Comparison of ENCODE assay signal across 20 mouse cellular contexts in the genomic region with DNA sequence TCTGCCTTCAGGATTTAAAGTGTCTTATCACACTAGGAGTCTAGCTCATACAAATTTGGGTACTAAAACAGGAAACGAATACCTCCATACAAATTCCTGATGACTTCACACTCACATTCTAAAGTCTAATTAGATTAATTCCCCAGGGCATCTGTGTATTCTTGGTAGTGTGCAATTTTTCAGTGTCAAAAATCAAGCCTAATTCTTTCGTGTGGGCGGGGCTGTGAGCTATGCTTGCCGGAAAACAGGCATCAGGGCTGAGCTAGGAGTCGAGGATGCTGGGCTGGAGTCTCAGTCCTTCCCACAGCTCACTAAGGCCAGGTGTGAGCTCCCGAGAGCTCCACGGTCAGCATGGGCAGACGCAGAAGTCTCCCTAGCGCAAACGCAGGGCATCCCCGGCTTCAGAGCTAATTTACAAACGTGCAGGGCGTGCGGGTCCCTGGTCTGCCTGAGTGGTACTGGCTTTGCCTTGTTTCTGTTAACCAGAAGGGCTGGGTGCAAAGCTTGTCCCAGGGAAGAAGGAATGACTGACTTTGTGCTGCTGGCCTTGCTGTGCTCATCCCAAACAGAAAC. TPM values are rescaled to one million over a fixed set of nuclear protein-coding genes. Genes with fewer than 3 reads are reported as not detected.
A peak's percentile ranks its signal among the peaks of the same experiment; 100 is the strongest.
DNase-seq lines count a peak whose midpoint lies in the region; ATAC-seq lines count a peak whose summit lies in the region.
"Had no signal": no experiment of that assay in that cellular context is flagged by ENCODE, and none has a peak within 500 bp of the region (broad histone marks: within the 10 kb centered on the region; RNA-seq: fewer than 3 reads in every experiment).

No protein-coding gene starts in this region.

- WGBS in embryonic facial prominence, embryonic 13.5 days = 70% methylated on average over 14 of the region's 14 CpGs
- WGBS in embryonic facial prominence, embryonic 10.5 days = 78% methylated on average over 14 of the region's 14 CpGs
- WGBS in limb, embryonic 13.5 days = 63% methylated on average over 14 of the region's 14 CpGs
- WGBS in forebrain, embryonic 10.5 days = 82% methylated on average over 14 of the region's 14 CpGs

- H3K4me1 ChIP-seq in embryonic facial prominence, embryonic 13.5 days = peaks cover 42% of the 10 kb centered on the region
- peaks cover 51% of the 10 kb centered on the region for H3K4me1 ChIP-seq in embryonic facial prominence, embryonic 10.5 days
- H3K4me1 ChIP-seq in megakaryocyte, embryonic 14.5 days = peaks cover 90% of the 10 kb centered on the region
- H3K4me1 ChIP-seq in limb, embryonic 13.5 days = peaks cover 39% of the 10 kb centered on the region
- peaks cover 61% of the 10 kb centered on the region for H3K4me1 ChIP-seq in forebrain, embryonic 10.5 days

- H3K4me3 ChIP-seq in embryonic facial prominence, embryonic 13.5 days = no peak overlapping the region
- no peak overlapping the region for H3K4me3 ChIP-seq in embryonic facial prominence, embryonic 10.5 days
- H3K4me3 ChIP-seq in megakaryocyte, embryonic 14.5 days (replicated peaks) = peak overlapping the region; percentile 33
- no peak overlapping the region for H3K4me3 ChIP-seq in limb, embryonic 13.5 days
- H3K4me3 ChIP-seq in forebrain, embryonic 10.5 days = no peak overlapping the region
- H3K4me3 ChIP-seq: erythroblast, embryonic 14.5 days; limb, embryonic 15.5 days; liver, embryonic 15.5 days; myocyte had no signal

- 0 out of 2 replicates have a peak overlapping the region, but pooled peaks have one; percentile 11 for H3K9ac ChIP-seq in embryonic facial prominence, embryonic 13.5 days
- H3K9ac ChIP-seq in limb, embryonic 13.5 days = no peak overlapping the region
- H3K9ac ChIP-seq: limb, embryonic 15.5 days; liver, embryonic 15.5 days had no signal

- no peaks in the 10 kb centered on the region for H3K27me3 ChIP-seq in embryonic facial prominence, embryonic 13.5 days
- peaks cover 12% of the 10 kb centered on the region; the same call in 1 of the 2 replicates for H3K27me3 ChIP-seq in embryonic facial prominence, embryonic 10.5 days (replicated peaks; ENCODE audit: low read depth, poor library complexity, severe bottlenecking)
- no peaks in the 10 kb centered on the region for H3K27me3 ChIP-seq in megakaryocyte, embryonic 14.5 days (replicated peaks)
- no peaks in the 10 kb centered on the region for H3K27me3 ChIP-seq in limb, embryonic 13.5 days
- peaks cover 15% of the 10 kb centered on the region for H3K27me3 ChIP-seq in forebrain, embryonic 10.5 days (ENCODE audit: poor library complexity, severe bottlenecking)
- H3K27me3 ChIP-seq: limb, embryonic 15.5 days had no signal

- no peak overlapping the region for H3K27ac ChIP-seq in embryonic facial prominence, embryonic 13.5 days
- H3K27ac ChIP-seq in embryonic facial prominence, embryonic 10.5 days (replicated peaks) = no peak overlapping the region
- H3K27ac ChIP-seq in limb, embryonic 13.5 days = peak overlapping the region; percentile 22; the same call in 1 of the 2 replicates
- H3K27ac ChIP-seq in forebrain, embryonic 10.5 days = no peak overlapping the region
- H3K27ac ChIP-seq: limb, embryonic 15.5 days; liver, embryonic 15.5 days had no signal

- no peaks in the 10 kb centered on the region for H3K36me3 ChIP-seq in embryonic facial prominence, embryonic 13.5 days
- no peaks in the 10 kb centered on the region for H3K36me3 ChIP-seq in embryonic facial prominence, embryonic 10.5 days (replicated peaks)
- peaks cover 50% of the 10 kb centered on the region for H3K36me3 ChIP-seq in megakaryocyte, embryonic 14.5 days (replicated peaks; ENCODE audit: low read length)
- no peaks in the 10 kb centered on the region for H3K36me3 ChIP-seq in limb, embryonic 13.5 days
- H3K36me3 ChIP-seq in forebrain, embryonic 10.5 days (replicated peaks) = no peaks in the 10 kb centered on the region
- H3K36me3 ChIP-seq: limb, embryonic 15.5 days; liver, embryonic 15.5 days had no signal

- no peaks in the 10 kb centered on the region for H3K9me3 ChIP-seq in embryonic facial prominence, embryonic 13.5 days
- no peaks in the 10 kb centered on the region for H3K9me3 ChIP-seq in embryonic facial prominence, embryonic 10.5 days
- no peaks in the 10 kb centered on the region for H3K9me3 ChIP-seq in megakaryocyte, embryonic 14.5 days
- no peaks in the 10 kb centered on the region for H3K9me3 ChIP-seq in limb, embryonic 13.5 days
- no peaks in the 10 kb centered on the region for H3K9me3 ChIP-seq in forebrain, embryonic 10.5 days
- H3K9me3 ChIP-seq: limb, embryonic 15.5 days; liver, embryonic 15.5 days had no signal

- DNase-seq in embryonic facial prominence, embryonic 10.5 days (ENCODE audit: low spot score) = no peak
- peak; percentile 31 for DNase-seq in cerebellum, adult 9-11 months
- DNase-seq in gastrocnemius, adult 8-10 months (ENCODE audit: low spot score in 2 of 2) = no peak
- DNase-seq in forebrain, embryonic 10.5 days (ENCODE audit: extremely low spot score, low spot score) = no peak
- DNase-seq: adrenal gland, postnatal 25 days; kidney, adult 11 months; layer of hippocampus, adult 9-11 months; midbrain, embryonic 14.5 days; right cerebral cortex, postnatal 25 days; thymus, adult 2 months had no signal

- H3K4me2 ChIP-seq in embryonic facial prominence, embryonic 13.5 days = no peak overlapping the region
- no peak overlapping the region for H3K4me2 ChIP-seq in limb, embryonic 13.5 days (replicated peaks)
- H3K4me2 ChIP-seq: limb, embryonic 15.5 days; liver, embryonic 15.5 days had no signal

- ATAC-seq in embryonic facial prominence, embryonic 13.5 days (ENCODE audit: insufficient number of reproducible peaks, insufficient read depth, low FRiP score, low TSS enrichment, low read depth) = no peak
- no peak for ATAC-seq in megakaryocyte, adult 5-6 weeks (ENCODE audit: poor library complexity, severe bottlenecking)
- ATAC-seq in limb, embryonic 13.5 days (ENCODE audit: low FRiP score, low read depth) = no peak
- ATAC-seq: forebrain, embryonic 14.5 days; hindbrain, embryonic 16.5 days had no signal

RNA-seq across cellular contexts. Expression of gene Fnbp1, which starts 4.7 kb away (rescaled TPM):
- 29.4 and 33.0 TPM in 2 replicates for polyA plus RNA-seq in embryonic facial prominence, embryonic 13.5 days (2015; fragmentation: Nextera tagmentation; extraction: Ambion mirVana)
- 15.7 and 17.0 TPM in 2 replicates for polyA plus RNA-seq in embryonic facial prominence, embryonic 10.5 days (2016; fragmentation: Nextera tagmentation; extraction: Ambion mirVana)
- 44.7 and 52.5 TPM in 2 replicates for polyA plus RNA-seq in megakaryocyte, embryonic 14.5 days (2012; ENCODE audit: insufficient read depth, low replicate concordance)
- 62.0 and 64.1 TPM in 2 replicates for total RNA-seq in megakaryocyte, adult 5-6 weeks (2015)
- total RNA-seq in megakaryocyte, adult 5-6 weeks (2017) = 39.0 and 48.7 TPM in 2 replicates
- polyA plus RNA-seq in limb, embryonic 13.5 days (2015; fragmentation: Nextera tagmentation; extraction: Ambion mirVana) = 21.5 and 24.5 TPM in 2 replicates
- total RNA-seq in gastrocnemius, adult 8-10 months (2022) = 1 to 10 TPM; 4.1 to 10.0 (median 7.6) TPM
- polyA plus RNA-seq in forebrain, embryonic 10.5 days (2016; fragmentation: Nextera tagmentation; extraction: Ambion mirVana) = 12.5 and 13.3 TPM in 2 replicates

RNA-seq across cellular contexts. Expression of gene Gpr107, which starts 15.0 kb away (rescaled TPM):
- 39.8 and 42.8 TPM in 2 replicates for polyA plus RNA-seq in embryonic facial prominence, embryonic 13.5 days (2015; fragmentation: Nextera tagmentation; extraction: Ambion mirVana)
- 28.7 and 32.4 TPM in 2 replicates for polyA plus RNA-seq in embryonic facial prominence, embryonic 10.5 days (2016; fragmentation: Nextera tagmentation; extraction: Ambion mirVana)
- 5.0 and 11.9 TPM in 2 replicates for polyA plus RNA-seq in megakaryocyte, embryonic 14.5 days (2012; ENCODE audit: insufficient read depth, low replicate concordance)
- 22.1 and 22.2 TPM in 2 replicates for total RNA-seq in megakaryocyte, adult 5-6 weeks (2015)
- total RNA-seq in megakaryocyte, adult 5-6 weeks (2017) = 29.2 and 32.1 TPM in 2 replicates
- 40.6 and 45.4 TPM in 2 replicates for polyA plus RNA-seq in limb, embryonic 13.5 days (2015; fragmentation: Nextera tagmentation; extraction: Ambion mirVana)
- total RNA-seq in gastrocnemius, adult 8-10 months (2022) = 10 to 100 TPM; 23.1 to 26.2 (median 24.2) TPM
- 28.7 and 32.8 TPM in 2 replicates for polyA plus RNA-seq in forebrain, embryonic 10.5 days (2016; fragmentation: Nextera tagmentation; extraction: Ambion mirVana)
